Mouse (Mus musculus) midbrain, embryonic 16.5 days (tissue): ENCODE results near the gene Map1lc3b. TPM values are rescaled to one million over a fixed set of nuclear protein-coding genes. Genes with fewer than 3 reads are reported as not detected.
"Not testable (repeated sequence)": the region's sequence is repeated elsewhere in the genome, so short reads cannot be mapped to it uniquely, and the experiment has no call there.

ENCODE experiments used
- ATAC-seq: fragments of 200-750 bp; cut with Nextera tagmentation; 2 replicates; pipeline ENCODE4 v1.8.0; 2017; ENCODE audit warnings: moderate TSS enrichment
- H3K27ac ChIP-seq: fragments of 300-500 bp; sonication (generic); 2 replicates; pipeline ENCODE4 v1.5.1; 2014; ENCODE audit warnings: mild to moderate bottlenecking, low read length, mixed read lengths
- H3K27me3 ChIP-seq: fragments of 300-500 bp; sonication (generic); 2 replicates; pipeline ENCODE4 v1.6.1; 2014; ENCODE audit warnings: low read depth, low read length, mixed read lengths; ENCODE audit not compliant: control insufficient read depth, insufficient read depth
- H3K36me3 ChIP-seq: fragments of 300-500 bp; sonication (generic); 2 replicates; pipeline ENCODE4 v1.6.1; 2014; ENCODE audit warnings: mild to moderate bottlenecking, low read length, moderate library complexity, mixed read lengths; ENCODE audit not compliant: control insufficient read depth, insufficient read depth
- H3K4me1 ChIP-seq: fragments of 300-500 bp; sonication (generic); 2 replicates; pipeline ENCODE4 v1.6.1; 2014; ENCODE audit warnings: mild to moderate bottlenecking, low read length, mixed read lengths; ENCODE audit not compliant: control insufficient read depth, insufficient read depth
- H3K4me2 ChIP-seq: fragments of 300-500 bp; sonication (generic); 2 replicates; pipeline ENCODE4 v1.6.1; 2014; ENCODE audit warnings: mild to moderate bottlenecking, low read length, mixed read lengths
- H3K4me3 ChIP-seq: fragments of 300-500 bp; sonication (generic); 2 replicates; pipeline ENCODE4 v1.5.1; 2014; ENCODE audit warnings: low read depth, mild to moderate bottlenecking, low read length, moderate library complexity, mixed read lengths
- H3K9ac ChIP-seq: fragments of 300-500 bp; sonication (generic); 2 replicates; pipeline ENCODE4 v1.6.1; 2014; ENCODE audit warnings: low read depth, low read length, mixed read lengths
- H3K9me3 ChIP-seq: fragments of 300-500 bp; sonication (generic); replicated peaks from 2 replicates; pipeline ENCODE4 v1.6.1; 2014; ENCODE audit warnings: mild to moderate bottlenecking, low read length, mixed read lengths; ENCODE audit not compliant: control insufficient read depth, poor library complexity, severe bottlenecking
- WGBS: fragments of 180-500 bp; shearing (Covaris S2); extraction: QIAGEN DNeasy Blood & Tissue Kit; methylation state at CpG from one replicate; pipeline ENCODE4 v1.1.7; 2014; 5-methylcytosine and 5-hydroxymethylcytosine counted together
- polyA plus RNA-seq: library from polyadenylated mRNA; unstranded; fragments of >200 nt; fragmentation: Nextera tagmentation; extraction: Ambion mirVana; gene quantifications from 2 replicates; pipeline ENCODE4 v1.2.1, GENCODE M21; 2015

The Map1lc3b gene
- polyA plus RNA-seq, 1 experiment from 2014 or later: 370 TPM

GRCm38 (mm10) chr8:121597492-121597891, 7.3 kb downstream of the Map1lc3b start:
- not testable (repeated sequence) for H3K27me3 ChIP-seq, H3K9ac ChIP-seq, H3K9me3 ChIP-seq, H3K4me3 ChIP-seq, H3K4me1 ChIP-seq, H3K4me2 ChIP-seq, ATAC-seq, H3K27ac ChIP-seq
- 65% methylated on average over 2 of the region's 2 CpGs for WGBS
- peaks cover 34% of the 10 kb centered on the region for H3K36me3 ChIP-seq

DNA sequence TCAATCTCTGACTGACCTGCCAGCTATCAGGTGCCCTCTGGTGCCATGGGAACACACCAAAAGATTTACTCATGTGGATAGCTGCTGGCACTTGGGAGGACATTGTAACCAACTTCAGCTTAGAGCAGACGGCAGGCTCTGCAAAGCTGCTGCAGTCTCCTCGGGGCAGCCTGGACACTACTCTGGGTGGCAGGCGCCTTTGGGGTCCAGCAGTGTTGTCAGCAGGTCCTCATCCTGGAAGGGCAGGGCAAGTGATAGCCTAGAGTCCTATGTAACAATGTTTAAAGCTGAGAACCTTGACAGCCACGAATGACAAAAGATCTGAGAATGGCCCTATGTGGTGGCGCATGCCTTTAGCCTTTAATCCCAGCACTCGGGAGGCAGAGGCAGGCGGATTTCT, 8.0 kb downstream of the Map1lc3b start:
- ATAC-seq: no peak
- H3K27me3 ChIP-seq: no peaks in the 10 kb centered on the region
- 93% methylated on average over 7 of the region's 7 CpGs for WGBS
- no peak overlapping the region for H3K4me3 ChIP-seq
- H3K27ac ChIP-seq: no peak overlapping the region
- H3K4me2 ChIP-seq: no peak overlapping the region
- H3K4me1 ChIP-seq: no peaks in the 10 kb centered on the region
- H3K9ac ChIP-seq: no peak overlapping the region
- H3K36me3 ChIP-seq: peaks cover 40% of the 10 kb centered on the region
- no peaks in the 10 kb centered on the region for H3K9me3 ChIP-seq

DNA sequence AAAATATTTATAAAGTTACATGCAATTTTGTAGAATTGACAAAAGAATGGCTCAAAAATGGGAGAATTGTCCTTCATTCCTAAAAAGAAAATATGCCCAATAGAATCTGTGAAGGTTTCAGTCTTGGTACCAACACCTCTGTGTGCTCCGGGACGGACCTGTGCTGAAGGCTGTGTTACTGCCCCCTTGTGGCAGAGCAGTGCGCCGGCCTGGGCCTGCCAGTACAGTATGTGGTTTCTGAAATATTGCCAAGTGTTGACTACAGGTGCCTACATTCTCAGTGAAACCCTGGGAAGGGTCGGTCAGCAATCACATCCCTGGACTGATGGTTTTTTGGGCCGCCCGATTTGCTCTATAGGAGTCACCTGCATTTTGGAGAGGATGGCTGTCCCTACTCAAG, 8.7 kb downstream of the Map1lc3b start:
- Histone ChIP-seq H3K27me3 (no peaks in the 10 kb centered on the region), H3K36me3 (peaks cover 43% of the 10 kb centered on the region), H3K4me3 (no peak overlapping the region), H3K27ac (no peak overlapping the region), H3K9ac (no peak overlapping the region), H3K9me3 (no peaks in the 10 kb centered on the region), H3K4me2 (no peak overlapping the region), H3K4me1 (no peaks in the 10 kb centered on the region)
- WGBS: 32% methylated on average over 7 of the region's 7 CpGs
- no peak for ATAC-seq

- no peaks in the 10 kb centered on the region for H3K4me1 ChIP-seq
- no peaks in the 10 kb centered on the region for H3K27me3 ChIP-seq
- no peak overlapping the region for H3K4me3 ChIP-seq
- no peaks in the 10 kb centered on the region for H3K9me3 ChIP-seq
- ATAC-seq: no peak
- H3K36me3 ChIP-seq: peaks cover 51% of the 10 kb centered on the region
- no peak overlapping the region for H3K9ac ChIP-seq
- H3K27ac ChIP-seq: no peak overlapping the region
- 85% methylated on average over 14 of the region's 14 CpGs for WGBS
- no peak overlapping the region for H3K4me2 ChIP-seq
Observed at GRCm38 (mm10) chr8:121599842-121600241, 9.7 kb downstream of the Map1lc3b start.

DNA sequence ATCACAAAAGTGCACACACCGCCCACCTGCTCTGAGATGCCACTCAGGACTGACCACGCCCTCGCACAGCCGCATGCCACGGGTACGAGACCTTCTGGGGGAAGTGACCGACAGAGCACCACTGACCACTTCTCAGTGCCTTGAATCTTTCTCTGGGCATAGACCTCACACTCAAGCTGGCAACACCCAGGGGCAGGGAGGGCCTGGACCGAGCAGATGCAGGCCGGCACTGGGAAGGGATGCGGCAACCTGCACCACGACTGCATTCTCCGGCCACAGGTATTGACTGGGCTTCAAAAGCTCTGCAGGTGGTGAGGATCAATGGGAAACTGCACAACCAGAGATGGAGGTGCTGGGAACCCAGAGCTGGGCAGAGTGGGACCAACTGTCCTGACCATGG, 12.2 kb downstream of the Map1lc3b start:
- no peak for ATAC-seq
- 95% methylated on average over 12 of the region's 12 CpGs for WGBS
- Histone ChIP-seq H3K9me3 (no peaks in the 10 kb centered on the region), H3K4me1 (no peaks in the 10 kb centered on the region), H3K27me3 (no peaks in the 10 kb centered on the region), H3K36me3 (peaks cover 61% of the 10 kb centered on the region), H3K4me3 (no peak overlapping the region), H3K27ac (no peak overlapping the region), H3K4me2 (no peak overlapping the region), H3K9ac (no peak overlapping the region)

DNA sequence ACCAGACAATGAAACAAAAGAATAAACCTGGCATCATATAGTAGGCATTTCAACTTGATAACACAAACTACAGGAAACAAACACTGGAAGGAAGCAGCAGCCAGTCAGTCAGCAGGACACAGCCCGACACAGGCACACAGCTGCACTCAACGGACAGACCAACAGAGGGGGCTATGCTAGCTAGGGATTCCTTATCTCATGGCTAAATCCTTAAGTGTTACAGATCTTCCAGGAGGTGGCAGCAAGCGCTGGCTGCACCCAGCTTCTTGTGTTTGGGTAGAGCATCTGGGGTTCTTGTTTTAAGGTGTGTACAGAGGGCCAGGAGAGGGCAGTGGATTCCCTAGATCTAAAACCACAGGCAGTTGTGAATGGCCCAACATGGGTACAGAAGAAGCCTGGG, 12.7 kb downstream of the Map1lc3b start:
- no peak for ATAC-seq

DNA sequence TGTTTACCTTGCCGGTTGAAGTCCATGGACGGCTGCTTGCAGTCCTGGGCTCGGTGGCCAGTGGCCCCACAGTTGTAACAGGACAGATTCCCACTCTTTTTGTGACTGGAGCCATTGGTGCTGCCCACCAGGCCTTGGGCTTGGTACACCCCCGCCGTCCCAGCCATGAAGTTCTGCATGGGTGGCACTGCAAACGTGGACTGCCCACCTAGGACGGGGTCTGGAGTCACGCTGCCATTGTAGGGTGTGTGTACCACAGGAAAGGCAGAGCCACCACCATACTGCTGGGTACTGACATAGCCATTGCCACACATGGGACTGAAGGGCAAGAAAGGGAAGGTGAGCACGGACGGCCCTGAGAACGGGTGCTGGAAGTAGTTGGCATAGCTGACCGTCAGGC, 13.6 kb downstream of the Map1lc3b start:
- no peaks in the 10 kb centered on the region for H3K4me1 ChIP-seq
- whole genome bisulfite sequencing: 98% methylated on average over 12 of the region's 12 CpGs
- no peaks in the 10 kb centered on the region for H3K9me3 ChIP-seq
- no peak overlapping the region for H3K4me3 ChIP-seq
- no peak overlapping the region for H3K4me2 ChIP-seq
- no peak overlapping the region for H3K9ac ChIP-seq
- no peak overlapping the region for H3K27ac ChIP-seq
- H3K36me3 ChIP-seq: peaks cover 68% of the 10 kb centered on the region
- no peak for ATAC-seq
- H3K27me3 ChIP-seq: no peaks in the 10 kb centered on the region

More for the DNA sequence above, 12.7 kb downstream of the Map1lc3b start:
- Histone ChIP-seq H3K4me1 (no peaks in the 10 kb centered on the region), H3K9ac (no peak overlapping the region), H3K4me2 (no peak overlapping the region), H3K9me3 (no peaks in the 10 kb centered on the region), H3K27me3 (no peaks in the 10 kb centered on the region), H3K27ac (no peak overlapping the region), H3K36me3 (peaks cover 58% of the 10 kb centered on the region), H3K4me3 (no peak overlapping the region)
- 27% methylated on average over 3 of the region's 3 CpGs for WGBS

DNA sequence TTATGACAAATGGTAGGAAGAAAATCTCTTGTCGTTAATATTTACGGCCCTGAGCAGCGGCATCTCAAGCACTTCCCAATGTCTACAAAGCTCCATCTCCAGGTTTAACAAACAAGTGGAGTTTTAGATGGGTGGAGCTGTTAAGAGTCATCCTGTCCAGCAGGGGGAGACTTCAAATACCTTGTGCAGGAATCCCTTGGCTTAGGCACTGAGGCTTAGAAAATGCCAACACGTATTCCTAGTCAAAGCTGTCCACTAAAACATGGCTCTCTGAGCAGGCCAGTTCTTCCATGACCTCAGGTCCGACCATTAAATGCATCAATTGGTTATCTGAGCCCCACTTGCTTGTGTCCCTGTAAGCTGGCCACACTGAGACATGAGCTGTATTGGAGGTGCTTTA, 17.5 kb downstream of the Map1lc3b start:
- H3K9ac ChIP-seq: no peak overlapping the region
- ATAC-seq: no peak
- H3K4me3 ChIP-seq: no peak overlapping the region
- no peaks in the 10 kb centered on the region for H3K27me3 ChIP-seq
- H3K4me2 ChIP-seq: no peak overlapping the region
- H3K36me3 ChIP-seq: peaks cover 53% of the 10 kb centered on the region
- H3K27ac ChIP-seq: no peak overlapping the region
- H3K9me3 ChIP-seq: no peaks in the 10 kb centered on the region
- WGBS: 92% methylated on average over 5 of the region's 5 CpGs
- H3K4me1 ChIP-seq: no peaks in the 10 kb centered on the region

DNA sequence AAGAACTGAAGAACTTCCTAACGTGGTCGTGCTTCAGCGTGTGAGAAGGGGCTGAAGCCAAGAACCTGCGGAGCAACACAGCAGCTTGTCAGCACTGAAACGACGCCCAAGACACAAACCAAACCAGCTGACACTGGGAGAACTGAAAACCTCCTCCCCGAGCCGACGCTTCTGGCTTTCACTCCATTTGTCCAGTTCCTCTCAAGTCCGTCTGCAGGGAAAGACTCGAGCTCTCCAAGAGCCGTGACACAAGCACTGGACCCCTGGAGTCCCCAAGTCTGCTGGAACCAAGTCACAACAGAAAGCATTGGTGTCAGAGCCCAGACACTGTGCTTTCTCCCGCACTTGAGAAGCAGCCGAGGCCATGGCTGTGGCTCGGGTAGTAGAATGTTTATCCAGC, 19.1 kb downstream of the Map1lc3b start:
- Histone ChIP-seq H3K9ac (no peak overlapping the region), H3K4me2 (no peak overlapping the region), H3K27ac (no peak overlapping the region), H3K9me3 (no peaks in the 10 kb centered on the region), H3K4me3 (no peak overlapping the region), H3K27me3 (no peaks in the 10 kb centered on the region), H3K4me1 (peaks cover 2% of the 10 kb centered on the region; the same call in 1 of the 2 replicates), H3K36me3 (peaks cover 43% of the 10 kb centered on the region)
- no peak for ATAC-seq
- 94% methylated on average over 15 of the region's 15 CpGs for WGBS

DNA sequence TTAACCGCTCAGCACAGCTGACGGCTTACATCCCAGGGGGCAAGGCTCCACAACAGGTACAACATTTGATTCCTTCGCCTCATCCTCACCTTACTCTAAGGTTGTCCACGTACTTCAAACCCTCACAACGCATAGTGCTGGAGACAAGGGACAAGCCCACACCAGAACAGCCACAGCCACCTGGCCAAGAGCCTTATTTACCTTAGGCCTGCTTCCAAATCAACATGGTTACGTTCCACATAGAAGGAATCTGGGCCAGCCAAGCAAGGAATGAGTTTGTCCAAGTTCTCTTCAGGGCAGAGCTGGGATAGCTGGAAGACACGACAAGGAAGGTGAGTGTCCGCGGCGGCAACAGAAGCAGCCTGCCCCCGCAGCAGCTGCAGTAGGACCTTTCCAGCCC, 19.8 kb downstream of the Map1lc3b start:
- Histone ChIP-seq H3K27ac (no peak overlapping the region), H3K9me3 (no peaks in the 10 kb centered on the region), H3K27me3 (no peaks in the 10 kb centered on the region), H3K4me2 (no peak overlapping the region), H3K36me3 (peaks cover 37% of the 10 kb centered on the region), H3K9ac (no peak overlapping the region), H3K4me3 (no peak overlapping the region), H3K4me1 (peaks cover 2% of the 10 kb centered on the region; the same call in 1 of the 2 replicates)
- 93% methylated on average over 11 of the region's 11 CpGs for WGBS
- no peak for ATAC-seq
